Mouse (Mus musculus): Measurements from ENCODE around the gene Pln.

The Pln gene

DNA sequence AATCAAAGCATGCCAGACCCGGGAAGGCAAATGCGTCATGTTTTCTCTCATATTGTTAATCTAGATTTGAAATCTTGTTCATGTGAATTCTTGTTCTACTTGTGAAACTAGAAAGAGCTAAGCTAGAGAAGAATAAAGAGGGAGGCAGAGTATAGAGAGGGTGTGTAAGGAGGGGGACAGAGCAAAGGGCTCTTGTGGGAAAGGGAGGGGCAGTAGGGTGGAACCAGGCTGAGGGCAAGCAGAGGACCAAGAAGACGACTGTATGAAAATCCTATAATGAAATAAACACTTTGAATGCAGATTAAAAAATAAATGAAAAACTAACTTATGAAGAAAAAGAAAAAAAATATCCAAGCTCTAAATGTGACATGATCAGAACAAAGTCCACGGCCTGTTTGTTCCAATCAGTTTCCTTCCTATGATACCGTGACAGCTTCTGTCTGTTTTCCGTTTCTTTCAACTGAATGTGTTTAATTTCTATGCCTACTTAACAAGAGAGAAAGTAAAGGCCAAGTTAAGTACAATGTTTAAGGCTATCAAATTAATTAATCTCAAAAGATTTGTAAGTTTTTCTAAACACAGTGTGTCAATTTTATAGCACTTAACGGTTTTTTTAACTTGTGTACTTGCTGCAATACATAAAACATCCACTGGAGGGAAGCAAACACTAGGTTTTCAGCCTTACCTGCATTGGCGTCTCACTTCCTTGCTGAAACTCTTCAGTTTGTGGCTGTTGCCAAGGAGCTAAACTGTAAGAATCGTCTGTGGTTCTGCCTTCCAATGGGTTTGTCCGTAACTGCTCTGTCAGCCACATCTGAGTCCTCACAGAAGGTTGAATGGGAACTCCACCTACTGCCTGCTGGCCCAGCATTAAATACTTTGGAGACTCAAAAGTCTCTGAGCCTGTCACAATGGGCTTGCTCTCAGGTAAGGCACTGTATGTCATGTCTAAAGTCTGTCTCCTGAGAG lies 10.6 kb downstream of the Pln start:
- in situ Hi-C loops (cut with MboI; ENCODE audit: low pct_unique_long_range_greater_than_20kb in 1 of 2, low sequenced_read_pairs in 2 of 2, unreplicated experiment in 1 of 2): loop anchor here (5.0 to 25.0 kb wide), 3 partner anchors 177 to 236 kb away; no protein-coding TSS in a partner anchor

GRCm38 (mm10) chr10:53349254-53349653 lies 11.8 kb downstream of the Pln start:
- in situ Hi-C loops (cut with MboI; ENCODE audit: low pct_unique_long_range_greater_than_20kb in 1 of 2, low sequenced_read_pairs in 2 of 2, unreplicated experiment in 1 of 2): loop anchor here (5.0 to 25.0 kb wide), 3 partner anchors 176 to 237 kb away; no protein-coding TSS in a partner anchor

DNA sequence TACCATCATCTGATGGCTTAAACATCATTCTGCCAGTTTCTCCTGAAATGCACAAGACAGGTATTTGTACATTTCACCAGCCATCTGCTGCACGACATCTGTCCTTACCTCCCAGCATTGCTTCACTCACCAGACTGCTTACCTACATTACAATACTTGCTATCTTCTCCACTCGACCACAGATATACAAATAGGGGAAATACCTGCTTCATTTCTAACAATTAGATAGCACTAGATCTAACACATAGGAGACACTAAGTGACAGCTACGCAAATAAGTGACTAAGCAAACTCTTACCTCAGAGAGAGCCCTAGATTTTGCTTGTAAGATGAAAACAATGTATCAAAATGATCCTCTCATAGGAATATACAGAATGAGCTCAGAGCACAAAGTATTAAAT lies 16.2 kb downstream of the Pln start:
- in situ Hi-C loops (cut with MboI; ENCODE audit: low pct_unique_long_range_greater_than_20kb in 1 of 2, low sequenced_read_pairs in 2 of 2, unreplicated experiment in 1 of 2): no loop called here

DNA sequence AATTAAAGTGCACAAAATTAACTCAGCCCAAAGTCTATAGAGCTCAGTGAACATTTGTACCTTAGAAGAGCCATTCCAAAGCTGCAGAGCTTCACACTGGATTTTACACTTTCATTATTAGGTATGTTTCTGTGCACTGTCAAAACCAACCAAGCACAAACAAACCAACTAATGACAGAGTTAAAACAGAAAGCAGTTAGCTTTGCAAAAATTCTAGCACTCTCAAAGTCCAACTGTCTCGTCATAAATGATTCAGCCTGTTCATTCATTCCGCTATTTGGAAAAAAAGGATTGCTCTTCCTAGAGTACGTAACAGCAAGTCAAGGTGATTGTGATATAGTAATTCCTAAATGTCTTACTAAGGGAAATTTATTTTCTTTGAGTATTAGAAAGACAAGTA lies 21.5 kb downstream of the Pln start:
- in situ Hi-C loops (cut with MboI; ENCODE audit: low pct_unique_long_range_greater_than_20kb in 1 of 2, low sequenced_read_pairs in 2 of 2, unreplicated experiment in 1 of 2): no loop called here

- in situ Hi-C loops (cut with MboI; ENCODE audit: low pct_unique_long_range_greater_than_20kb in 1 of 2, low sequenced_read_pairs in 2 of 2, unreplicated experiment in 1 of 2): no loop called here
These were observed 26.8 kb downstream of the Pln start for GRCm38 (mm10) chr10:53364311-53364710.

DNA sequence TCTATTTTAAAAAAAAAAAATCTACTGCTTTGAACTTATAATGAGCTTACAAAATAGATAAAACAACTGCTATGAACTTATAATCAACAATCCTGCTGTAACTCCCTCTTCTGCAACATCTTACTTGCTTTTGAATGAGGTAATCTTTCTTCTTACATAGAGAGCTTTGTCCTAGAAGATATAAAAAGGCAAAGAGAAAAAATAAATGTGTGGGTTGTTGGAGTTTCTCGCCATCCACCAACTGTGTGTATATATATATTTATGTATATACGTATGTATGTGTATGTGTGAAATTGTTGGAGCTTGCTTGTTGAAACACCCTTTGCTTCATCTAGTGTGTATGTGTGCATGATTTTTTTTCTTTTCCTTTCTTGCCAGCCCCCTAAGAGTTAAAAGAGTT lies 29.8 kb downstream of the Pln start:
- in situ Hi-C loops (cut with MboI; ENCODE audit: low pct_unique_long_range_greater_than_20kb in 1 of 2, low sequenced_read_pairs in 2 of 2, unreplicated experiment in 1 of 2): no loop called here

DNA sequence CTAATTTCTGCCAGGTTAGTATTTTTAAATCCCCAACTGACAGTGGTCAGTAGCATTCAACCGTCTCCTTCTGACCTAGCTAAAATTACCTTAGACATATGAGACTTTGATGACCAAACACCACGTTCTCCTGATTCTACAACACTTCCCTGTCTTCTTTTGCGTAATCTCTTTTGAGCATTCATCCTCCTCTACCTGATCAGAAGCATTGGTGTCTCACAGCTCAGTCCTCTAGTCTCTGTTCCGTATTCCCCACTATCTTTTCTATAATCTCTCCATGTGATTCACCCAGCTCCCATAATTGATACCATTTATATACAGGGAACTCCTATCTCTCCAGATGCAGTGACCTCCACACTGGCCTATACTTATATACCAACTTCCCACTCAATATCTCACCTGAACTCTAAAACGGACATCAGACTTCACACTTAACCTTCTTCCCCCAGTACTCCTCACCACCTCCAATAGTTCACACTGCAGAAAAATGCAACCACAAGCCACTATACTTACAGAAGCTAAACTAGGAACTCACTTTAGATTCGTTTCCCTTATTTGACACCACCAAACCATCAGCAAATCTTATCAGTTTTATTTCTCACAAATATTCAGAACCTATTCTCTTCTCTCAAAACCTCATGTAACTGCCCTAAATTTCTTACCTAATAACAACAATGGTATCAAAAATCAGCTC lies 36.6 kb downstream of the Pln start:
- in situ Hi-C loops (cut with MboI; ENCODE audit: low pct_unique_long_range_greater_than_20kb in 1 of 2, low sequenced_read_pairs in 2 of 2, unreplicated experiment in 1 of 2): no loop called here

DNA sequence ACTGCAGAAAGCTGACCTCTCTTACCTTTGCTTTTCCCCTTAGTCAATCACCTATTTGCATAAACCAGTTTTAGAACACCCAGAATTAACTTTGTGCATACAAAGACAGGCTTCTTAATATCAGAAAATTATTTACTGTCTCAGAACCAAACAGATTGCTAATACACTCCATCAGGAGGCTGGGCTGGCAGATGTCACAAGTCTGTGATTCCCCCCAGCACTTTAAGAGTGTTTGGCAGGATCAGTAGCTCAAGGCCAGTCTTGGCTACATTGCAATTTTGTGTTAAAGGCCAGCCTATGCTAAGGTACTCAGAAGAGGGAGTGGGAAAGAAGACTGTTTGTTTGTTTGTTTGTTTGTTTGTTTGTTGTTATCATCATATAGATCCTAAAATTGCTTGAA lies 39.6 kb downstream of the Pln start:
- in situ Hi-C loops (cut with MboI; ENCODE audit: low pct_unique_long_range_greater_than_20kb in 1 of 2, low sequenced_read_pairs in 2 of 2, unreplicated experiment in 1 of 2): no loop called here

DNA sequence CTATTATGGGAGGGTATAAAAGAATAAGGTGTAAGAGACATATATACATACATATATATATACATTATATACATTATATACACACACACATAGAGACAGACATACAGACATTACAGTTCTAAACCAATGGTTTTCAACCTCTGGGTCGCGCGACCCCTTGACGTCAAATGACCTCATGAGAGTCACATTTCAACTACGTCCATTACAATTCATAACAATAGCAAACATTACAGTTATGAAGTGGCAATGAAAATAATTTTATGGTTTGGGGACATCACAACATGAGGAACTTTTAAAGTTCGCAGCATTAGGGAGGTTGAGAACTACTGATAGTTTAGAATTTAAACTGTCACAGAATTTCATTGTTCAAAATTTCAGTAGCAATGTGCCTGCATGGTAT lies 40.8 kb downstream of the Pln start:
- in situ Hi-C loops (cut with MboI; ENCODE audit: low pct_unique_long_range_greater_than_20kb in 1 of 2, low sequenced_read_pairs in 2 of 2, unreplicated experiment in 1 of 2): no loop called here

GRCm38 (mm10) chr10:53378981-53379708 lies 41.7 kb downstream of the Pln start:
- in situ Hi-C loops (cut with MboI; ENCODE audit: low pct_unique_long_range_greater_than_20kb in 1 of 2, low sequenced_read_pairs in 2 of 2, unreplicated experiment in 1 of 2): no loop called here

DNA sequence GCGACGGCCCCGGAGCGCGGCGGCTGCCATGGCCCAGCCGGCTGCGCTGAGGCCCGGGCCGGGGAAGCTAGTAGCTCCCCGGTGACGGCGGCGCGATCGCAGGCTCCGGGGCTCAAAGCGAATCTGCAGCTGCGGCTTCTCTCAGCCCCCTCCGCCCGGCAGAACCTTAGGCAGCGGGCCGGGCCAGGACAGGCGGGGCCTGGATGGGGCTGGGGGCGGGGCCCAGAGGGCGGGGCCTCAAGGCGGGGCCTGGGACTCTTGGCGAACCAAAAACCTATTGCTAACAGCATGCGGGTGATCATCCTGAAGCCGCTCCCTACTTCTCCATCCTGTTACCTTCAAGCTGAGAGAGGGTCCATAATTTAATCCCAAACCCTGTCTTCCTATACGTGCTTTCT lies 42.2 kb downstream of the Pln start, which contains the start of gene Cep85l:
TSS of gene Cep85l (minus strand) at position 239 of the 398 bp plus-strand sequence.
- in situ Hi-C loops (cut with MboI; ENCODE audit: low pct_unique_long_range_greater_than_20kb in 1 of 2, low sequenced_read_pairs in 2 of 2, unreplicated experiment in 1 of 2): no loop called here

DNA sequence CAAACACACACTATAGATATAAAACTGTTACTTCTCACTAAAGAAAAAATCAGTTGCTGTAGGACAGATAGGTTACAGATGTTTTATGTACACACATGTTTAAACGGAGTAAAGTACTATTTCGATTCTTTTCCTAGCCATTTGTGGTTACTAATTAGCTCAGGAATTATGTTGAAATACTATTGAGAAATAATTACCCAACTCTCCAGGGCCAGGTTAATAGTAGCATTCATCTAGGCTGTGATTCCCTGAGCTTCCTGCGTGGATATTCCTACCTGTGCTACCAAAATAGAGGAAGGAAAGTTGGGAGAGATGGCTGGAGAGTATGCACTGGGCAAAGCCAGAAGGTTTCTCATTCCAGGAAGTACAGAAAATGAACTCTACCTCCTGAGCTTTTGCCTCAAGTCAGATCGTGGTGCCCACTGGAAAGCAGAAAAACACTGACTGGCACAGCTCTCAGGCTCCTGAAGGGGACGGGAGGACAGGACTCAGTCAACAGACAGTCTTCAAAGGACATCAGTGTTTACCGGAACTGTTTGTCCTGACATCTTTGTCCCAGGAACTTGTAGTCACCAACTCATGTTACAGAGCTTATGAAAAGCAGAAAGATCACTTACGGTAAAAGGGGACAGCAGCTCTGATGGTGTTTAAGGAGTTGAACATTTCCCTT lies 45.4 kb downstream of the Pln start:
- in situ Hi-C loops (cut with MboI; ENCODE audit: low pct_unique_long_range_greater_than_20kb in 1 of 2, low sequenced_read_pairs in 2 of 2, unreplicated experiment in 1 of 2): no loop called here

GRCm38 (mm10) chr10:53384896-53385295 lies 47.4 kb downstream of the Pln start:
- in situ Hi-C loops (cut with MboI; ENCODE audit: low pct_unique_long_range_greater_than_20kb in 1 of 2, low sequenced_read_pairs in 2 of 2, unreplicated experiment in 1 of 2): no loop called here

- in situ Hi-C loops (cut with MboI; ENCODE audit: low pct_unique_long_range_greater_than_20kb in 1 of 2, low sequenced_read_pairs in 2 of 2, unreplicated experiment in 1 of 2): no loop called here
These were observed 48.0 kb downstream of the Pln start for GRCm38 (mm10) chr10:53385438-53385837.

DNA sequence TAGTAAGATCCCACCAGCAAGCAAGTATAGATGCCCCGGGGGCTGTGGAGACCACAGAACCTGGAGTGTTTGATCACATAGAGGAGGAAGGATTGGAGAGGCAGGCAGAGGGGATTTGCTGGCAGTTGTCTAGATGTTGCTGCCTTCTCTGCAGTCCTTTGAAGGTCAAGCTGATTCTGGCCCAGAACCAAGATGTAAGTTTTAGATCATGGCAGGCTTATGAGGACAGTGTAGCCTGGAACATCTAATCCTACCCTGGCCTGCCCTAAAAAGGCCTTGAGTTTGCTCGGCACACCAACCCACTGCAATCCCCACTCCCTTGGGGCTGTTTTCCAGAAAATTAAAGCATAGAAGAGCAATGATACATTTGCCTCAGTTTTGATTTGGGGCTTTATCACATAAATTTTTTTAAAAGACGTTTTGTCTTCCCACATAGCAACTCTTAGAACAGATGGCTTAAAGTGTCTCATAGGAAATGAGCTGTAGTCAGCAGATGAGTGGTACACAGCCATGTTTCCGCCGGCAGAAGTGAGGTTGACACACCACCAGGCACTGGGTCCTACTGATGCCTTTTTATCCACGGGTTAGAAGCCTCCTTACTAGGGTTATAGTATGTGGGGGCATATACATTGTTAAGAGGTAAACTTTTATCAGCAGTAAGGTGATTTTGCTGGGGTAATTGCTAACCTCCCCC lies 50.9 kb downstream of the Pln start:
- in situ Hi-C loops (cut with MboI; ENCODE audit: low pct_unique_long_range_greater_than_20kb in 1 of 2, low sequenced_read_pairs in 2 of 2, unreplicated experiment in 1 of 2): no loop called here

DNA sequence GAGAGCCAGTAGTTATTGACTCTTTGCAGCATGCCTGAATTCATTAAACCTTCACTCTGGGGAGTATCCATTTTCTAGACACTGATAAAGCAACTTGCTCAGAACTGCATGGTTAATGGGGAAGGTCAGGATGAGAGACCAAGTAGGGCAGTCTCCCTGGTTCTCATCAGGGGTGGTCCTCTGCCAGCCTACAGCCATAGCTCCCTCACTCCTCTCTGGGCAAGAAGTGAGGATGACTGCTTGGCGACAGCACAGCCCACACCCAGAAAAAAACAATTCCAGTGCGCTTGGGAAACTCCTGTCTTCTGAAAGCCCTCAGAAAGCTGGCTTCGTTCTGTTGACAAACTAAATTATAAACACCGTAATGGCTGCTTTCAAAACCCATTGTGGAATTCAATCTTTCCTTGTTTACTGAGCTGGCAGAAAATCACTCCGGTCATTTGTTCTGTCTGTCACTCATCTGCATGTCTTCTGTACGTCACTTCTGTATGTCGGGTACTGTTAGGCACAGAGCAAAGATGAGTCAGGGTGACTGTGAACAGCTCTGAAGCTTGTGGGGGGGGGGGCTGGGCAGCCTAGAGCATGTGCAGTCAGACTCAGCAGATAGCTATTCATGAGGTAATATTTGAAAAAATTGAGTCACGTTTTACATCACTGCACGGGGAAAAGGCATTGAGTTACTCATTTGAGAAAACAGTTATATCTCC lies 57.6 kb downstream of the Pln start:
- in situ Hi-C loops (cut with MboI; ENCODE audit: low pct_unique_long_range_greater_than_20kb in 1 of 2, low sequenced_read_pairs in 2 of 2, unreplicated experiment in 1 of 2): no loop called here

All from mouse embryonic stem cell (cell line).